Mouse (Mus musculus) MEL (cell line): ENCODE data around the gene Ppfia1. TPM values are rescaled to one million over a fixed set of nuclear protein-coding genes. Genes with fewer than 3 reads are reported as not detected.

ENCODE experiments used
- DNase-seq: peaks from one replicate; pipeline ENCODE4 v3.0.0; 2011; ENCODE audit warnings: low read depth, low spot score
- H3K27ac ChIP-seq: 2 replicates; pipeline ENCODE4 v1.5.1; 2012; ENCODE audit warnings: low read depth, mild to moderate bottlenecking, control low read depth, low read length, moderate library complexity; ENCODE audit not compliant: control insufficient read depth
- H3K27me3 ChIP-seq, 2 experiments: fragments of 150-350 bp in 1 of 2; sonication (generic) in 1 of 2; 2 replicates each; pipeline ENCODE4 v1.6.1; 2012; ENCODE audit warnings: low read length in 2 of 2, mild to moderate bottlenecking in 2 of 2, improper control_type of control experiment in 1 of 2, moderate library complexity in 1 of 2; ENCODE audit not compliant: insufficient read depth in 2 of 2, control insufficient read depth in 1 of 2
- H3K36me3 ChIP-seq, 2 experiments: 2 replicates each; pipeline ENCODE4 v1.6.1; 2012 to 2014; ENCODE audit warnings: low read length in 2 of 2, improper control_type of control experiment in 1 of 2, inconsistent platforms in 1 of 2, mild to moderate bottlenecking in 1 of 2; ENCODE audit not compliant: insufficient read depth in 2 of 2, control insufficient read depth in 1 of 2
- H3K4me1 ChIP-seq, 2 experiments: fragments of 150-350 bp in 1 of 2; sonication (generic) in 1 of 2; 2 replicates each; pipeline ENCODE4 v1.6.1; 2012; ENCODE audit warnings: low read length in 2 of 2, improper control_type of control experiment in 1 of 2, mild to moderate bottlenecking in 1 of 2; ENCODE audit not compliant: insufficient read depth in 2 of 2, control insufficient read depth in 1 of 2
- H3K4me3 ChIP-seq, 2 experiments: fragments of 150-350 bp in 1 of 2; sonication (generic) in 1 of 2; 2 replicates each; pipeline ENCODE4 v1.5.1; 2012; ENCODE audit warnings: low read depth in 2 of 2, low read length in 2 of 2, mild to moderate bottlenecking in 2 of 2, moderate library complexity in 2 of 2, control low read depth in 1 of 2, improper control_type of control experiment in 1 of 2; ENCODE audit not compliant: control insufficient read depth in 1 of 2, insufficient read depth in 1 of 2
- H3K79me2 ChIP-seq: 2 replicates; pipeline ENCODE4 v1.6.1; 2012; ENCODE audit warnings: mild to moderate bottlenecking, low read length, moderate library complexity; ENCODE audit not compliant: control insufficient read depth, poor library complexity, insufficient read depth
- H3K9ac ChIP-seq: 2 replicates; pipeline ENCODE4 v1.6.1; 2012; ENCODE audit warnings: low read depth, mild to moderate bottlenecking, control low read depth, low read length, moderate library complexity; ENCODE audit not compliant: control insufficient read depth, poor library complexity, severe bottlenecking
- H3K9me3 ChIP-seq: fragments of 150-350 bp; sonication (generic); replicated peaks from 2 replicates; pipeline ENCODE4 v1.6.1; 2012; ENCODE audit warnings: mild to moderate bottlenecking, low read length, improper control_type of control experiment, moderate library complexity; ENCODE audit not compliant: insufficient read depth
- BHLHE40 ChIP-seq: IDR thresholded peaks from 2 replicates; pipeline ENCODE4 v1.6.1; 2012; ENCODE audit warnings: low read depth, mild to moderate bottlenecking, inconsistent platforms, low read length, improper control_type of control experiment, borderline replicate concordance
- CTCF ChIP-seq, 3 experiments: IDR thresholded peaks in 2 of 3; conservative IDR thresholded peaks in 1 of 3; 2 replicates each; pipeline ENCODE4 v1.5.1; 2011 to 2012; ENCODE audit warnings: low read length in 3 of 3, low read depth in 2 of 3, mild to moderate bottlenecking in 2 of 3, improper control_type of control experiment in 1 of 3, inconsistent platforms in 1 of 3, mixed read lengths in 1 of 3, moderate library complexity in 1 of 3; ENCODE audit not compliant: control insufficient read depth in 1 of 3, insufficient read depth in 1 of 3, poor library complexity in 1 of 3, severe bottlenecking in 1 of 3
- ELF1 ChIP-seq: IDR thresholded peaks from 2 replicates; pipeline ENCODE4 v1.6.1; 2014; ENCODE audit warnings: low read depth, mild to moderate bottlenecking, inconsistent platforms, low read length, improper control_type of control experiment, moderate library complexity
- ETS1 ChIP-seq: IDR thresholded peaks from 2 replicates; pipeline ENCODE4 v1.6.1; 2012; ENCODE audit warnings: low read depth, mild to moderate bottlenecking, inconsistent platforms, low read length, improper control_type of control experiment, moderate library complexity
- JUND ChIP-seq: IDR thresholded peaks from 2 replicates; pipeline ENCODE4 v1.6.1; 2011; ENCODE audit warnings: low read depth, mild to moderate bottlenecking, improper control_type of control experiment, low read length
- KAT2A ChIP-seq: conservative IDR thresholded peaks from 2 replicates; pipeline ENCODE4 v1.6.1; 2012; ENCODE audit warnings: low read depth, low read length, improper control_type of control experiment, inconsistent platforms
- MAFK ChIP-seq: IDR thresholded peaks from 2 replicates; pipeline ENCODE4 v1.6.1; 2011; ENCODE audit warnings: low read depth, mild to moderate bottlenecking, low read length, improper control_type of control experiment, borderline replicate concordance
- MAX ChIP-seq: IDR thresholded peaks from 2 replicates; pipeline ENCODE4 v1.6.1; 2011; ENCODE audit warnings: low read length, improper control_type of control experiment
- MEF2A ChIP-seq: IDR thresholded peaks from 2 replicates; pipeline ENCODE4 v1.6.1; 2014; ENCODE audit warnings: low read depth, mild to moderate bottlenecking, inconsistent platforms, low read length, improper control_type of control experiment; ENCODE audit not compliant: poor library complexity, insufficient replicate concordance, severe bottlenecking; ENCODE audit errors: extremely low read depth
- NELFE ChIP-seq: IDR thresholded peaks from 2 replicates; pipeline ENCODE4 v1.6.1; 2011; ENCODE audit warnings: low read depth, low read length, improper control_type of control experiment
- RAD21 ChIP-seq: IDR thresholded peaks from 2 replicates; pipeline ENCODE4 v1.6.1; 2011; ENCODE audit warnings: mild to moderate bottlenecking, low read depth, low read length, improper control_type of control experiment
- SIN3A ChIP-seq: IDR thresholded peaks from 2 replicates; pipeline ENCODE4 v1.6.1; 2012; ENCODE audit warnings: low read length, improper control_type of control experiment, inconsistent platforms
- SMC3 ChIP-seq: IDR thresholded peaks from 2 replicates; pipeline ENCODE4 v1.6.1; 2011; ENCODE audit warnings: low read depth, low read length, improper control_type of control experiment
- TAL1 ChIP-seq: IDR thresholded peaks from 2 replicates; pipeline ENCODE4 v1.6.1; 2012; ENCODE audit warnings: mild to moderate bottlenecking, inconsistent platforms, low read length, moderate library complexity, mixed read lengths
- TCF12 ChIP-seq: IDR thresholded peaks from 2 replicates; pipeline ENCODE4 v1.6.1; 2014; ENCODE audit warnings: low read depth, mild to moderate bottlenecking, inconsistent platforms, low read length, improper control_type of control experiment, moderate library complexity
- UBTF ChIP-seq: IDR thresholded peaks from 2 replicates; pipeline ENCODE4 v1.6.1; 2012; ENCODE audit warnings: low read depth, mild to moderate bottlenecking, inconsistent platforms, low read length, improper control_type of control experiment, moderate library complexity, borderline replicate concordance; ENCODE audit not compliant: insufficient read depth
- ZC3H11A ChIP-seq: IDR thresholded peaks from 2 replicates; pipeline ENCODE4 v1.6.1; 2012; ENCODE audit warnings: low read depth, mild to moderate bottlenecking, inconsistent platforms, low read length, improper control_type of control experiment
- ZMIZ1 ChIP-seq: IDR thresholded peaks from 2 replicates; pipeline ENCODE4 v1.6.1; 2012; ENCODE audit warnings: low read depth, mild to moderate bottlenecking, inconsistent platforms, low read length, improper control_type of control experiment, moderate library complexity
- ZNF384 ChIP-seq: IDR thresholded peaks from 2 replicates; pipeline ENCODE4 v1.6.1; 2012; ENCODE audit warnings: low read depth, mild to moderate bottlenecking, inconsistent platforms, low read length, improper control_type of control experiment
- polyA plus RNA-seq, 2 experiments: library from polyadenylated mRNA; stranded (reverse) in 1 of 2; unstranded in 1 of 2; fragments of >175 nt in 1 of 2; fragments of >200 nt in 1 of 2; gene quantifications; 2 replicates each; pipeline versions ENCODE4 v1.2.1 to v1.2.4; 2012; ENCODE audit warnings: low replicate concordance in 2 of 2, low read depth in 1 of 2; ENCODE audit not compliant: insufficient read length in 2 of 2, insufficient read depth in 1 of 2, missing spikeins in 1 of 2
- total RNA-seq: library from RNA; depleted of rRNA; stranded (reverse); fragments of 300-350 nt; gene quantifications from 2 replicates; pipeline ENCODE4 v1.2.3, GENCODE M21; 2012

Ppfia1 gene
- total and polyA plus RNA-seq, 3 experiments: 38.5 to 53.1 TPM; not detected in 1

GRCm38 (mm10) chr7:144447146-144447545, 106.4 kb downstream of the Ppfia1 start (continued):
- TF ChIP-seq ETS1 (peak; percentile 79), TAL1 (peak; percentile 59), ZNF384 (no peak), UBTF (no peak), ZMIZ1 (no peak), MAX (no peak; the same call in 1 of the 2 replicates), SIN3A (peak; percentile 58), JUND (no peak), ZC3H11A (no peak), NELFE (no peak), BHLHE40 (peak; percentile 35; the same call in 1 of the 2 replicates), SMC3 (no peak), MEF2A (no peak), MAFK (peak; percentile 81), TCF12 (peak; percentile 65), CTCF (IDR thresholded peaks at IDR 0.05 in 2 of 3, conservative IDR thresholded peaks at IDR 0.05 in 1 of 3; ENCODE audit: control insufficient read depth in 1 of 3, insufficient read depth in 1 of 3, low read depth in 2 of 3, low read length in 3 of 3, poor library complexity in 1 of 3, severe bottlenecking in 1 of 3) (no peak), ELF1 (peak; percentile 28; the same call in 1 of the 2 replicates)

DNA sequence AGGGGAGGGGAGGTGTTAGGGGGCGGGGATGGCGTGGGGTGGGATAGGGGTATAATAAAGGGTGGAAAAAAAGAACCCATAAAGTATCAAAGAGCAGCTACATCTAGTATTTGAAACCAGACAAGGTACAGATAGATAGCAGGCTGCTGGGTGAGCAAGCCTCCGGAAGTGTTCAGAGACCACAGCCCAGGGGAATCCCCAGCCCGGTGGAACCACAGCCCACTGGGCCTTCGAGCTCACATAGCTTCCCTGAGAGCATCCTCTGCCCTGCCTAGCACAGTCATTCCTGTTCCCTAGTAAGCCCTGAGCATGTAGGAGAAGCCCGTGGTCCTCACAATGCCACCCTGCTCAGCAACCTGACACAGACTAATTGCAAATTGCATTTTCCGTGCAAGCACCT, 108.7 kb downstream of the Ppfia1 start:
- DNase-seq: no peak
- no peak for TF ChIP-seq ZC3H11A
- no peak for TF ChIP-seq SIN3A
- no peak for TF ChIP-seq MAX
- TF ChIP-seq KAT2A: no peak
- no peak for TF ChIP-seq JUND
- TF ChIP-seq RAD21: no peak
- TF ChIP-seq MEF2A: no peak
- Histone ChIP-seq H3K27me3 (no peaks in the 10 kb centered on the region), H3K27ac (no peak overlapping the region), H3K4me3 (no peak overlapping the region), H3K79me2 (no peaks in the 10 kb centered on the region), H3K4me1 (peaks cover 8 to 12% of the 10 kb centered on the region in 2 experiments), H3K36me3 (peaks cover 0 to 9% of the 10 kb centered on the region in 2 experiments; a peak in 3 of 4 replicates), H3K9me3 (no peaks in the 10 kb centered on the region), H3K9ac (no peak overlapping the region)
